Mouse (Mus musculus) c-Kit-positive CD71-negative TER-119-negative erythroid progenitor cells, embryonic 14.5 days (primary cell): ENCODE results near the gene Mrpl11.
"Not testable (repeated sequence)": the region's sequence is repeated elsewhere in the genome, so short reads cannot be mapped to it uniquely, and the experiment has no call there.

Experiments
- DNase-seq: peaks from one replicate; pipeline ENCODE4 v3.0.0-alpha.2; 2013; ENCODE audit warnings: low read depth

The Mrpl11 gene

DNA sequence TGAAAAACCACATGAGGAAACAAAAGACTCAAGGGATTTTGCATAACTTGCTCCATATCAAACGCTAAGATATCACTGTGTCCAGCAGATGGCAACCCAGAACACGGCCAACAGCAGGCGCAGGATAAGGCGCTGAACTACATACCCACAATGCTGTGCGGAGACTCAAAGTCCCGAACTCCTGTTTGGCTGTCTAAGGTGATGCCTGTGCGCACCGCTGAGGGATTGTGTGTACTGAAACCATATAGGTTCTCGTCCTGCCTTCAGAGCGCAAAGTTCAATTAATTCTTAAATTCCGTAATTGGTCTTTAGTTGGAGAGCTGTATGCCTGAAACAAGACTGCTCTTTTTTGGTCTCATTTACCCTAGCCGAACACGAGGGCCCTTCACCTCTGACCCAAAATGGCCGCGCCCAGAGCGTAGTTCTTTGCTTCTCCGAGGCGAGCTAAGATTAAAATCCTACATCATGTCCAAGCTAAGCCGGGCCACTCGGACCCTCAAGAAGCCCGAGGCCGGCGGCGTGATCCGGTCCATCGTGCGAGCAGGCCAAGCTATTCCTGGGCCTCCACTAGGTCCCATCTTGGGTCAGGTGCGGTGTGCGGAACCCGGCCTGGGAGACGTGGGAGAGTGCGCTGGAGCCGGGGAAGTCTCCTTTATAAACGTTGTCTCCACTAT lies at the start of gene Mrpl11:
Gene Mrpl11, plus strand, starts transcription at position 220 of the 674 bp plus-strand sequence.
- peak; percentile 93 for DNase-seq

DNA sequence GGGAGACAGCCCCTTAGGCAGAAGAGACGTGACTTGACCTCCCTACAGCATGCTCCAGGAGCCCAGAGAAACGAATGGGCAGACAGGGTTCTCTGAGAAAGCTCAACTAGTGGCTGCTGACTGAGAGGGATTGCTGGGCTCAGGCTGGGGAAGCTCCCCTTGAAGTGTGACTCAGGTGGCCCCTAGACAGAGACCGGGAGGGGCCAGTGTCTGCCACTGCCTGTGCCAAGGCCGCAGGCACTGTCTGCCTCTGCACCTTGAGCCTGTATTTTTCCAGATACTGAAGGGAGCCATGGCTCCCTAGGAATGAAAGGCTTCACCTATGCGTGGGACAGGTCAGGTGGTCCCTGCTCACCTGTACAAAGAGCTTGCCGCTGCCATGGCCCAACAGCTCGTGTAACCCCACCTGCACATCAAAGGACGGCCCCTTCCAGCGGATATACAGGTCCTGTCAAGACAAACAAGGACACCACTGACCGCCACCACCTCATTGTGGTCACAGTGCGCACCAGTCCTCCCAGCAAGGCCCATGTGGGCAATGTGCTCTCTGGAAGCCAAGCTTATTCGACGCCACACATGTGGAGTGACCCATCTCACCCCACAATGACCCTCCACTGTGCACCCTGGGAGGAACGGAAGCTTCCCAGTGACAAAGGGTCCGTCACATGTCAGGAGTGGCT lies 45.9 kb upstream of the Mrpl11 start:
- no peak for DNase-seq

DNA sequence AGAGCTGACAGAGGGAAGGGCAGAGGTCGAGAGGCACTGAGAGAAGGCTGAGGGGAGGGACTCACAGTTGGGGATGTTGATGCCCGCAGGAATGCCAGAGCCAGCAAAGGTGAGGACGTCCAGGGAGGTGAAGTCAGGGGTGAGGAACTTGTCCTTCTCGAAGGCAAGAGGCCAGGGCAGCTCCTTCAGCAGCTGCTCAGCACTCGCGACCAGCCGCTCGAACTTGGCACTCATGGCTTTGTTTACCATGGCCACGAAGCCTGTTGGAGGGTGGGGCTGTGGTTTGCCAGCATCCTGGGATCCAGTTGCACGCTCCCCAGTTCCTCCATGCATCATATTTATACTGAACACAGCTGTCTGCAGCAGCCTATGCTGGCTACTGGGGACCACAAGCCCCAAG lies 45.1 kb upstream of the Mrpl11 start:
- DNase-seq, result no peak

DNA sequence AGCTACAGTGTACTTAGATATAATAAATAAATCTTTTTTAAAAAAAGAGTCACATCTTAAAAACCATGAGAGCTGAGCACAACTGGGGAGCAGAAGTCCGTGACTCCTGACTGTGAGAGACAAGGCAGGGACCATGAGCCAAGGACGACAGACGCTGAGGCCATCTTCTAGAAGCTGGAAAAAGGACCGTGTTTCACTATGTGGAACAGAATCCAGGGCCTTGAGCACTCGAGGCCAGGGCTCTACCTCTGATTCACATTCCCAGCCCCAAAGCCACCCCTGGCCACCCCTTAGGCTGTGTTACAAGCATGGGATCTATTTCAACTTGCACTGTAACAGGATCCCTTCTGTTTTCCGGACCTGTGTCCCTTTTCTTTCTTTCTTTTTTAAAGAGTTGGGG lies 42.3 kb upstream of the Mrpl11 start:
- DNase-seq, result no peak

DNA sequence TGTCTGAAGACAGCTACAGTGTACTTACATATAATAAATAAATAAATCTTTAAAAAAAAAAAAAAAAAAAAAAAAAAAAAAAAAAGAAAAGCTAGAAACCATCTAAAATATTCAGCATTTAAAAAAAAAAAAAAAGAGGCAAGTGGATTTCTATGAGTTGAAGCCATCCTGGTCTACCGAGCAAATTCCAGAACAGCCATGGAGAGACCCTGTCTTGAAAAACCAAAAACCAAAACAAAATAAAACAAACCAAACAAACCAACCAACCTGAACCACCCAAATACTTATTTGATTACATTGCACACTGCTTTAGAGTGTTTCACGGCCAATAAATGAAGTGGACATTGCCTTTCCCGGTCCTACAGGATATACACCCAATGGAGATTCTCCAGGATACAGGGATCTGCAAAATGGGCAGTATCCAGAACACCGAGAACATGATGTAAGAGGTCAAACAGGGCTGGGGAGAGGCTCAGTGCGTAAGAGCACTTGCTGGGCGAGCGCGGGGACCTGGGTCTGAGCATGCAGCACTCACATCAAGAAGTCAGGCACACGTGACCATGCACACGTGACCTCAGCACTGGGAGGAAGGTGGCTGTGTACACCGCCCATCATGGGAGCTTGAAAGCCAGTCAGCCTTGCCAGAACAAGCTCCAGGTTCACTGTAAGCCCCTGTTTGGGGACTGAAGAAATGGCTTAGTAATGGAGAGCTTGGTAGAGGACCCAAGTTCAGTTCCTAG lies 36.7 kb upstream of the Mrpl11 start:
- no peak for DNase-seq

DNA sequence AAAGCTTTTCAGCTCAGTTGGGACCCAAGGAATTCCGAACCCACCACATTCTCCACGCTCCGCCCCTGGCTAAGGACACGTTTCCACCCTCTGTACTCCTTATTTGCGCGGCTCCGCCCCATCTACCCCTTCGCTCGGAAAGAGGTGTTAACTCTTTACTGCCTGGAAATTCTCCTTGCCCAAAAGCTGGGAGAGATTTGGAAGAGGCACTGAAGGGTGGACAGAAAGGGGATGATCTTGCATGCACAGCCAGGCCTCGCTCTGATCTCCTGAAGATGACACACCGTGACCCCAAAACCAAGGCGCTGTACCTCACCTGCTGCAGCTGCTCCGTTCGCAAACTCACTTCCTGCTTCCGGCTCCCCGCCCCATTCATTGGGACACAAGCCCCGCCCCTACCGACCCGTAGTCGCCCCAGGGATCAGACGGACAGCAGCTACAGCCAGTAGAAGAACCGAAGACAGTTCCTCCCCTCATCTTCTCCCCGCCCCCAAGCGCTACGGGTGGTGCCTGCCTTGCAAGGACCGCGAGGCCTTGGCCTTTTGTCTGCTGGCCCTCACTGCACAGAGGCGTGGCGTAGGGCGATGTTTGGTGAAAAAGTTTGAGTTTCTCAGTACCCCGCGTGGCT lies 33.9 kb upstream of the Mrpl11 start, which contains the start of gene Dpp3:
Gene Dpp3, minus strand, starts transcription at position 384 of the 628 bp plus-strand sequence.
- DNase-seq, result peak; percentile 95

DNA sequence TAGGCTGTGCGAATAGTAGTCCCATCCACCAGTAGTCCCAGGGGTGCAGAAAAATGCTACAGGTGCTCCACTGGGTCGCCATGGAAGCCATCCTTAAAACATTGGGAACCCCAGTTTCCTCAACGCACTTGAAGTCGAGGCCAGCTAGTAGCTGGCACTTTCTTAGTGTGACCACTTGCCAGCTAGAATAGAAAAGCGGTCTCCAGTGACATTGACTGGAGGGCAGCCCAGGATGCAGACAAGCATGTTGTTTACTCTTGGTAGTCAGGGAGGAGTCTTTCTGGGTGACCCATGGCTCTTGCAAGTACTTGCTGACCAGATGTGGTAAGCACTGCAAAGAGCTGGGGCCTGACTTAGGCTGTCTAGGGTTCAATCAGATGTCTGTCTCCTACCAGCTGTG lies 33.2 kb upstream of the Mrpl11 start:
- DNase-seq, result no peak

DNA sequence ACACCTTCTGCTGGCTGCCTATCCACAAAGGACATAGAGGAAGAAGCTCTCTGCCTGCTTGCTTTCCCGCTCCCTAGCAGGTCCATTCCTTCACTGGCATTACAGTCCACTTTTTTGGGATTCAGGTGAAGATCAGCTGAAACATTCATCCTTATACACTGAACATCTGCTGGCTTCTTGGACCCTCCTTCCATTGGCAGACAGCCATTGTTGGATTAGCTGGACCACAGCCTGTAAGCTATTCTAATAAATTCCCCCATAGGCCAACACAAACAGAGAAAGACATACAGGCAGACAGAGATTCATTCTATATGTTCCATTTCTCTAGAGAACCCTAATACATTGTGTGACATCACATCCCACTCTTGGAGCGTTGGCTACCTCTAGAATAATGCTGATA lies 25.1 kb upstream of the Mrpl11 start:
- DNase-seq, result no peak

DNA sequence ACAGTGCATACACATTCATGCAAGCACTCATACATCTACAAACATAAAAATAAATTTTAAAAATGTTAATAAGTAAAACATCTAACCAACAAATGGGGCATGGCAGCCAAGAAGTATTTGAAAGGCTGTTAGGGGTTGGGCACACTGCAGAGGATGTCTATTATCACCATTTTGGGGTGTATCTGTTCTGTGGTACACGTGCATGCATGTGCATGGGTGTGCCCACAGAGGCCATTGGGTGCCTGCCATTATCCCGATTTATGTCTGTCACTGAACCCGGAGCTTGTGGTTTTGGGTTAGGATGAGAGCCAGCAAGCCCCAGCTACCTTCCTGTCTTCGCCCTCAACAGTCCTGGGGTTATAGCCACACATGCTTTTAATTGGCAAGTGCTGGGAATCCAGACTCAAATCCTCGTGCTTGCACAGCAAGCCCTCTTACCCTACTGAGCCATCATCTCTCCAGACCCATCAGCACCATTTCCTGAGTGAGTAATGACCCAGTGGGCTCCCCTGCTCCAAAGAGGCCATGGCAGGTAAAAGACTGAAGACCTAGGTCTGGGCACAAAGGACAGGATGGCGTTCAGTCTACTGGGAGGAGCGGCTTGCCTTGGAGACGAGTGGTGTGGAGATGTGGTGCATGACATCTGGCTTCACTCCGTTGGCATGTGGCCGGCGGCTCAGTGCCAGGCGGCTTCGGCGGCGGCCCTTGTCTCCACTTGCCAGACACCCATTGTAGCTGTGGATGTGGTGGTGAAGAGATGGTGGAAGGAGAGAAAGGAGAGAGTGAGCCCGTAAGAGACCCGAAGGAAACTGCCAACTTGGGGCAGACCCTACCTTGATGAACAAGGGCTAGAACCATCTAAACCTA lies 24.3 kb upstream of the Mrpl11 start:
- no peak for DNase-seq

DNA sequence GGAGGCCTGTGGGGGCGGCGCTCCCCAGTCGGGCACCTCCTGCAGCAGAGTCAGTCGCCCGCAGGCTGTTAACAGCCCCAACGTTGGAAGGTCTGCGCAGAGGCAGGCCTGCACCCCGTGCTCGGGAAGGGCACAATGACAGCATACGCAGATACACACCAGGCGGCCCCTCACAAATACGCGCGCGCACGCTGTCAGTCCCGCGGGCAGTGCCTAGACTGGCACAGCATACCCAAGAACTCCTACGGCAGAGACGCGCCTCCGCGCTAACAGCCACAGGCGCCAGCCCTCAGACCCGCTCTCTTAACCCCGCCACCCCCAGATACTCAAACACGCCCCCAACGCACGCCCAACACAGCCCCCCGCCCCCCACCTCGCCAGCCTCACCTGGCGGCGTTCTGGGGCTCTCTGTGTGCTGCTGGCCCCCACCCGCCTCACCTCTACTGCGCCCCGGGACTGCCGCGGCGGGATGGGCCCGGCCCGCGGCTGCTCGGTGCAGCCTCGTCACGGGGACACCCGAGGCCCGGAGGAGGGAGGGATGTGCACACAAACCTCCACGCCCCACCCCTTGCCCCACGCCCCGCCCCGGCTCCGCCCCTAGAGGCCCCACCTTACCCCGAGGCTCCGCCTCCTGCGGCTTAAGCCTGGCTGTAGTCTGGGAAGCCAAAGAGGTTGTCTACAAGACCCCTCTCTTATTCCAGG lies 19.2 kb upstream of the Mrpl11 start, which contains the start of gene Peli3:
Gene Peli3, minus strand, starts transcription at position 577 of the 702 bp plus-strand sequence.
- DNase-seq, result no peak

DNA sequence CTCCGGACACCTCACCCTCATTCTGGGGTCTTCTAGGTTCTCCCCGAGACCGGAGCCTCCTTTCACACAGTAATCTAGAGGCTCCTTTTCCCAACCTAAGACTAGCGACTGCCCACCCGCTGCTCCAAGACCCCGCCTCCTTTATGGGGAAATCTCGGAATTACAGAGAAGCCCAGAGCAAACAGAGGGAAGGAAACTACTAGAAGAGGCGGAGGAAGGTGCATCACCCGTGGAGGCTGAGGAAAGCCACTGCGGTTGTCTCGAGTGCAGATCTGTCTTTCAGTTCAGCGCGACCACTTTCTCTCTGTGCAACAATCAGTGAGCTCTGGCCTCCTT lies 18.7 kb upstream of the Mrpl11 start:
- no peak for DNase-seq

DNA sequence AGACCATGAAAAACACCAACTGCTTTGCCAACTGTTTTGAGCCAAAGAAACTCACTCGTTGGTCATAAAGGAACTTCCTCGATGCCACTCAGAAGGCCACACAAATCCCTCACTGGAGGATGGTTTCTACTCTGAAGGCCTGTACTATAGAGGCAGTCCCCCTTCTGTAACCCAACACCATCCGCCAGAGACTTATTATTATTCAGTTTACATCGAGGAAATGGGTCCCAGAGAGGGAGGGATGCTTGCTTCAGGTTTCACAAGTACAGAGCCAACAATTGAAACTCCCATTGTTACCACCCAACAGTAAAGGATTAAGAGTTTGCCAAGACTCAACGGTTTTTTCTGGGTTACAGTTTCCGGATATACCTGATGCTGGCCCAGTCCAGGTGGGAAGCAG lies 16.4 kb upstream of the Mrpl11 start:
- no peak for DNase-seq

DNA sequence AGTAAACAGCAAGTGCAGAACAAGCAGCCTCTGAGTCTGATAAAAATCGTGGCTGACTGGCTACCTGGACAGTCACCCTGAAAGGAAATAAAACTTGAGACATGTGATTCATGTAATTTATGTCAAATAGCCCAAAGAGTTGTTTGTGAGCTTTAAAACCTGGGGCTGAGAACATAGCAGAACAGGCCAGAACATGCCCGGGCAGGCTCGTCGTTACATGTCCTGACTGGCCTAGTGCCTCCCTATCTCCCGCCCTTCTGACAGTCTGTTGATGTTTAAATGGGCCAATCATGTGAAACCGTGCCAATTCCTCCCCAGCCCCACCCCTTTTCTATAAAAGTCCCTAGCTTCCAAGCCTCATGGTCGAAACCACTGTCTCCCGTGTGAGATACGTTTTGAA lies 13.3 kb upstream of the Mrpl11 start:
- not testable (repeated sequence) for DNase-seq

DNA sequence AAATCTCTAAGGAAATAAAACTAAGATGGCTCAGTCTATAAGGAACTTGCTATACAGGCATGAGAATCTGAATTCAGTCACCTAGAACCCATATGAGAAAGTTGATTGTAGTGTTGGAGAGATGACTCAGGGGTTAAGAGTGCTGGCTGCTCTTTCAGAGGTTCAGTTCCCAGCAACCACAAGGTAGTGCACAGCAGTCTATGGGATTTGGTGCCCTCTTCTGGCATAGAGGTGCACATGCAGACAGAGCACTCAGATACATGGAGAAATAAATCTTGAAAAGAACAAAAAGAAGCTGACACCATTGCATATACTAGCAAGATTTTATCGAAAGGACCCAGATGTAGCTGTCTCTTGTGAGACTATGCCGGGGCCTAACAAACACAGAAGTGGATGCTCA lies 6.3 kb downstream of the Mrpl11 start:
- peak; percentile 24 for DNase-seq

DNA sequence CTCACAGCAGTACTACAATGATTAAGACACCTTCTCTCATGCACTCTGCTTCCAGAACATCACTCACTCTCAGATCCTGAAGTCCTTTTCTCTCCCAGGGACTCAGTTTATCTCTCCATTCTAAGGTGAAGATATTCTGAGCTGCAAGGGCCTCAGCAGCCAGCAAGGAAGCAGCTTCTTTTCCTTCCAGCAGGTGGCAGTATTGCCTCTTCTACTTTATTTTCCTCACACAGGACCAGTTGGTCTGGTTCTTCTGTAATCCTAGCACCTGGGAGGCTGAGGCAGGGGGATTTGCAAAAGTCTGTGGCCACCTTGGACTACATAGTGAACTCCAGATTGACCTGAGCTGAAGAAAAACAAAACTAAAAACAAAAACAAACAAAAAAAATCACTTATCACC lies 19.8 kb downstream of the Mrpl11 start:
- peak; percentile 56 for DNase-seq

DNA sequence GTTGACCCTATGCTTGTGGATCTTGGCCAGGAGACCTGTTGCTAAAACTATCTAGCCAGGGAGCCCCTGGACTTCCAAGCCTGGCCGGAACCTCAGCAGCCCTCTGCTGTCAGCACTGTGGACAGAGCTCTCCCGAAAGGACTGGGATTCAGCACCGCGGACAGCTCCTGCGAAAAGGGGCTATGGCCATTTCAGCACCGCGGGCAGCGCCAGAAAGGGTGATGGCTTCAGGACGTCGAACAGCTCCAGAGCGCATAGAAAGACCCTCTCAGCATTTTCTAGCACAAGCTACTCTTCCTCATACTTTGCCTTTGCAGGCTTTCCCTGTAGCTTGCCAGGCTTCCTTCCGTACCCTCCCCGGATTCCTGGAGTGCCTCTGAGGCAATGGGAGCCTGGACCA lies 27.1 kb downstream of the Mrpl11 start:
- peak; percentile 91 for DNase-seq

DNA sequence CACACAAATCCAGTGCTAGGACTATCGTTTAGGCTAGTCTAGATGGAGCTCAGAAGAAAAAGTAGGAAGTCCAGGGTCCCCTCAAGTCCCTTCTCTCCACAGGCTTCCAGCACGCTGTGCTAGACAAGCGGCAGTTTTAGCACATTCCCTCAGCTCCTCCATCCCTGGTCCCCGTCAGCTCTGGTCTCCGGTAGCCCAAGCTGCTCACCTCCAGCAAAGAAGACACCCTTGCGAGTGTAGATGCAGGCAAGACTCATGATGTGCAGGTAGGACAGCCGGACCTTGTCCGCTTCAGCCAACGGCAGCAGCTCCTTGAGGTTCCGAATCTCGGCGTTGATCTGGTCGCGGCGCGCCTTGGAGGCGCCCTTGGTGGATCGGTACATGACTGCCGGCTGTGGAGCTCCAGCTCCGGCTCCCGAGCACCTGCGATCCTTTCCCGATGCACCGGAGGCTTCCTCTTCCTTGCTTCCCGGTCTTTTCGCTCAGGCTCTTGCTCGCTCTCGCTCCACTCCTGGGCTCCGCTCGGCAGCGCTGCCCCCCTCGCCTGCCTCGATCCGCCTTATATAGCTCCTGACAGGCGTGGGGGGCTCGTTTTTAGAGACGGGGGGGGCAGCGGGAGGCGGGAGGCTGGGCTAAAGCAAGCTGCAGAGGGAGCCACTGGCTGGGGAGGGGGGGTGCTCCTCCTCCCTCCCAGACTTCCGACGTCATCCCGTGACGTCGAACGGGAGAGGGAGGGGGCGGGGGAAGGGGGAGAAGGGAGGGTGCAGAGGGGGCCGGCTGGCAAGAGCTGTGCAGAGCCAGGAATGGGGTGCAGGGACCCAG lies 27.7 kb downstream of the Mrpl11 start:
- no peak for DNase-seq

DNA sequence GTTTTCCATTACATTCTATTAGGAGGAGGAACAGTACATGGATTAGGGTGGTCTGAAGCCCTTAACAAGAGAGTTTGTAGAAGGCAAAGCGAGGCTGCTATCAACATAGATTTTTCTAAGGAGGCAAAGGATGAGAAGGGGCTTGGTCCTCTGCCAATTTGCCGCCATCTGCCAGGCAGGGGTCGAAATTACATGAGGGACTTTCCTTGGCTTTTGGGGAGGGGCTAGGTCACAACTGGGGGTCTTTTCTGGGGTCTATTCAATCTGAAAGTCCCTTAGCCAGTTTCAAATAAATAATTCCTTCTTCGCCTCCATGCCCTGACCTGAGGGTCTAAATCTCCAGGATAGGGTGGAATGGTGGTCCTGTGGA lies 28.3 kb downstream of the Mrpl11 start, which contains the start of gene Npas4:
Gene Npas4, minus strand, starts transcription at position 61 of the 370 bp plus-strand sequence.
- DNase-seq, result no peak

DNA sequence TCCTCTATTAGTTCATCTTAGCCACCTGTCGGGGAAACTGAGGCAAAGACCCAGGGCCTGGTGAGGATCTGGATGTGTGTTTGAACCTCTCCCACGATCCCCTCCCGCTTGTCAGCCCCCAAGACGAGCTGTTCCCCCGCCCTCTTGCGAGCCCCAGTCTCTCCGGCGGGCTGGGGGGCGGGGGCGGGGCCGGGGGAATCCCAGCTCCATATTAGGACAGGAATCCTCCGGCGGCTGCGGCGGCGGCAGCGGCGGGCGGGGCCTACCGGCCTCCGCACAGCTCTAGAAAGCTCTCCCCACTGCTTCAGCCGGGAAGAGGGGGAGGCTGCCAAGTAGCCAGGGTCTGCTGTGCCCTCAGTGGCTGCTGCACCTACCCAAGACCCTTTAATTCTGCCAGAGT lies 28.8 kb downstream of the Mrpl11 start:
- no peak for DNase-seq

DNA sequence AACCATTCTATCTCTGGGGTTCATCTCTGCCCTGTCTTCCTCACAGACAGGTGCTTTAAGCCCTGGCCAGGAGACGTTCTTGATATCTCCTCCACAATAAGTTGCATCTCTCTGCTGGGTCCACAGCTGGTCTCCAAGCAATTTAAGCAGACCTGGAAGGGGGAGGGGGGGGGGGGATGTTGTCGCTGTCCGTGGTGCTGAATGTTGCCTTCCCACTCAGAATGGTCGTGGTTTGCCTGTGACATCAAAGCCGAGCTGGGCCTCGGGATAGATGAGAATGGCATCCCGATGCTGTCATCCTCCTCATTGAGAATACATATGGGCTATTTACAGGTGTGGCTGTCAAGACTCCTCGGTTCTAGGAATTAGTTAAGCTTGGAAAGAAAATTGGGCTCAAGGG lies 30.4 kb downstream of the Mrpl11 start:
- peak; percentile 17 for DNase-seq
